Mouse (Mus musculus): Measurements from ENCODE around the gene Glb1.
"Not testable (repeated sequence)": the region's sequence is repeated elsewhere in the genome, so short reads cannot be mapped to it uniquely, and the experiment has no call there.

Glb1 gene

GRCm38 (mm10) chr9:114502711-114503427 is 102.0 kb downstream of the Glb1 start:
- no peak for DNase-seq (ENCODE audit: low spot score)

- no peak for DNase-seq (ENCODE audit: low spot score)
Measured at GRCm38 (mm10) chr9:114504816-114505215, 103.9 kb downstream of the Glb1 start, which contains the start of gene Ccr4. Gene Ccr4 (minus strand): TSS chr9:114504916.

GRCm38 (mm10) chr9:114506564-114506963 is 105.7 kb downstream of the Glb1 start:
- DNase-seq (ENCODE audit: low spot score), result no peak

GRCm38 (mm10) chr9:114507421-114507820 is 106.5 kb downstream of the Glb1 start:
- no peak for DNase-seq (ENCODE audit: low spot score)

- no peak for DNase-seq (ENCODE audit: low spot score)
Measured at GRCm38 (mm10) chr9:114509785-114510184, 108.9 kb downstream of the Glb1 start.

GRCm38 (mm10) chr9:114512831-114513230 is 112.0 kb downstream of the Glb1 start:
- DNase-seq (ENCODE audit: low spot score), result no peak

- DNase-seq (ENCODE audit: low spot score), result no peak
Measured at GRCm38 (mm10) chr9:114515364-114515763, 114.5 kb downstream of the Glb1 start, which contains the start of gene C130032M10Rik. Gene C130032M10Rik (plus strand): TSS chr9:114515697.

- no peak for DNase-seq (ENCODE audit: low spot score)
Measured at GRCm38 (mm10) chr9:114517924-114518497, 117.1 kb downstream of the Glb1 start.

- DNase-seq (ENCODE audit: low spot score), result no peak
Measured at GRCm38 (mm10) chr9:114518812-114519477, 118.1 kb downstream of the Glb1 start.

GRCm38 (mm10) chr9:114520529-114520928 is 119.7 kb downstream of the Glb1 start:
- not testable (repeated sequence) for DNase-seq (ENCODE audit: low spot score)

GRCm38 (mm10) chr9:114522041-114522440 is 121.2 kb downstream of the Glb1 start:
- no peak for DNase-seq (ENCODE audit: low spot score)

GRCm38 (mm10) chr9:114522501-114522900 is 121.6 kb downstream of the Glb1 start:
- no peak for DNase-seq (ENCODE audit: low spot score)

Measured in left cerebral cortex, adult 11 months (tissue).